Mouse (Mus musculus) left cerebral cortex, adult 9 months (tissue): ENCODE measurements around the gene Dtnbp1.
A peak's percentile ranks its signal among the peaks of the same experiment; 100 is the strongest.

Experiments used
- DNase-seq, 2 experiments: peaks; one replicate each; pipeline ENCODE4 v3.0.0; 2022; ENCODE audit warnings: low spot score in 2 of 2

Gene Dtnbp1

GRCm38 (mm10) chr13:44948320-44949250 is 53.4 kb downstream of the Dtnbp1 start:
- DNase-seq: peak in 1 of 2 experiments; percentile 51

- peak in 1 of 2 experiments; percentile 57 for DNase-seq
Observed at GRCm38 (mm10) chr13:44946880-44947635, 54.9 kb downstream of the Dtnbp1 start.

GRCm38 (mm10) chr13:44943618-44944017 is 58.3 kb downstream of the Dtnbp1 start:
- DNase-seq: no peak

GRCm38 (mm10) chr13:44939326-44940035 is 62.5 kb downstream of the Dtnbp1 start:
- DNase-seq: no peak

- no peak for DNase-seq
Observed at GRCm38 (mm10) chr13:44937681-44938080, 64.3 kb downstream of the Dtnbp1 start.

GRCm38 (mm10) chr13:44933575-44933974 is 68.4 kb downstream of the Dtnbp1 start:
- DNase-seq: no peak

GRCm38 (mm10) chr13:44932307-44933264 is 69.4 kb downstream of the Dtnbp1 start:
- DNase-seq: no peak

- DNase-seq: no peak
Observed at GRCm38 (mm10) chr13:44926311-44926710, 75.6 kb downstream of the Dtnbp1 start.

- DNase-seq: no peak
Observed at GRCm38 (mm10) chr13:44925173-44925572, 76.8 kb downstream of the Dtnbp1 start.

GRCm38 (mm10) chr13:44924042-44924441 is 77.9 kb downstream of the Dtnbp1 start:
- no peak for DNase-seq

- no peak for DNase-seq
Observed at GRCm38 (mm10) chr13:44921721-44922120, 80.2 kb downstream of the Dtnbp1 start.

GRCm38 (mm10) chr13:44921095-44921494 is 80.9 kb downstream of the Dtnbp1 start:
- DNase-seq: peak in 1 of 2 experiments; percentile 39

GRCm38 (mm10) chr13:44918269-44918668 is 83.7 kb downstream of the Dtnbp1 start:
- no peak for DNase-seq

GRCm38 (mm10) chr13:44917202-44917601 is 84.7 kb downstream of the Dtnbp1 start:
- DNase-seq: no peak

GRCm38 (mm10) chr13:44915945-44916344 is 86.0 kb downstream of the Dtnbp1 start:
- no peak for DNase-seq

GRCm38 (mm10) chr13:44915382-44915781 is 86.6 kb downstream of the Dtnbp1 start:
- no peak for DNase-seq

- no peak for DNase-seq
Observed at GRCm38 (mm10) chr13:44913560-44913959, 88.4 kb downstream of the Dtnbp1 start.

GRCm38 (mm10) chr13:44912851-44913250 is 89.1 kb downstream of the Dtnbp1 start:
- peak in 1 of 2 experiments; percentile 23 for DNase-seq

GRCm38 (mm10) chr13:44908790-44909189 is 93.2 kb downstream of the Dtnbp1 start:
- DNase-seq: no peak

GRCm38 (mm10) chr13:44907702-44908101 is 94.2 kb downstream of the Dtnbp1 start:
- DNase-seq: peak; percentile 76 to 95

GRCm38 (mm10) chr13:44906141-44906540 is 95.8 kb downstream of the Dtnbp1 start:
- DNase-seq: no peak
